Mouse (Mus musculus): Measurements from ENCODE around the gene Gcgr.

The Gcgr gene

GRCm38 (mm10) chr11:120530085-120530964 lies at the start of gene Gcgr:
Gene Gcgr, plus strand, starts transcription at chr11:120530699.
- peak in 1 of 2 experiments; percentile 53 for DNase-seq

GRCm38 (mm10) chr11:120483448-120483934 lies 47.0 kb upstream of the Gcgr start:
- DNase-seq, result peak in 1 of 2 experiments; percentile 50

- DNase-seq, result peak; percentile 90 to 96
Measured at GRCm38 (mm10) chr11:120484265-120484981, 46.1 kb upstream of the Gcgr start, which contains the start of gene Mrpl12. Gene Mrpl12, plus strand, starts transcription at chr11:120484613.

GRCm38 (mm10) chr11:120485251-120485650 lies 45.2 kb upstream of the Gcgr start:
- DNase-seq, result peak; percentile 67 to 77

GRCm38 (mm10) chr11:120488516-120488915 lies 42.0 kb upstream of the Gcgr start:
- peak in 1 of 2 experiments; percentile 46 for DNase-seq

- peak; percentile 82 to 95 for DNase-seq
Measured at GRCm38 (mm10) chr11:120489054-120489761, 41.3 kb upstream of the Gcgr start.

- DNase-seq, result peak in 1 of 2 experiments; percentile 53
Measured at GRCm38 (mm10) chr11:120490291-120491046, 40.0 kb upstream of the Gcgr start.

GRCm38 (mm10) chr11:120491317-120492023 lies 39.0 kb upstream of the Gcgr start, which contains the start of gene Slc25a10:
Gene Slc25a10, plus strand, starts transcription at chr11:120491840.
- DNase-seq, result peak; percentile 92 to 97

- peak; percentile 58 to 86 for DNase-seq
Measured at GRCm38 (mm10) chr11:120492024-120492877, 38.2 kb upstream of the Gcgr start.

- DNase-seq, result peak in 1 of 2 experiments; percentile 54
Measured at GRCm38 (mm10) chr11:120492878-120493203, 37.7 kb upstream of the Gcgr start.

- peak; percentile 49 to 74 for DNase-seq
Measured at GRCm38 (mm10) chr11:120493351-120493750, 37.1 kb upstream of the Gcgr start.

GRCm38 (mm10) chr11:120493911-120494310 lies 36.6 kb upstream of the Gcgr start:
- no peak for DNase-seq

- DNase-seq, result peak in 1 of 2 experiments; percentile 55
Measured at GRCm38 (mm10) chr11:120497436-120497835, 33.1 kb upstream of the Gcgr start.

- peak in 1 of 2 experiments; percentile 50 for DNase-seq
Measured at GRCm38 (mm10) chr11:120498226-120498625, 32.3 kb upstream of the Gcgr start.

GRCm38 (mm10) chr11:120498891-120499290 lies 31.6 kb upstream of the Gcgr start:
- no peak for DNase-seq

- DNase-seq, result peak in 1 of 2 experiments; percentile 62
Measured at GRCm38 (mm10) chr11:120499894-120500293, 30.6 kb upstream of the Gcgr start.

GRCm38 (mm10) chr11:120500357-120500756 lies 30.1 kb upstream of the Gcgr start:
- DNase-seq, result peak; percentile 92 to 96

- peak in 1 of 2 experiments; percentile 56 for DNase-seq
Measured at GRCm38 (mm10) chr11:120501018-120501417, 29.5 kb upstream of the Gcgr start.

GRCm38 (mm10) chr11:120501701-120502100 lies 28.8 kb upstream of the Gcgr start:
- DNase-seq, result no peak

- peak in 1 of 2 experiments; percentile 49 for DNase-seq
Measured at GRCm38 (mm10) chr11:120505661-120506060, 24.8 kb upstream of the Gcgr start.
